27 mouse cellular contexts compared by ENCODE assay signal in the genomic region with DNA sequence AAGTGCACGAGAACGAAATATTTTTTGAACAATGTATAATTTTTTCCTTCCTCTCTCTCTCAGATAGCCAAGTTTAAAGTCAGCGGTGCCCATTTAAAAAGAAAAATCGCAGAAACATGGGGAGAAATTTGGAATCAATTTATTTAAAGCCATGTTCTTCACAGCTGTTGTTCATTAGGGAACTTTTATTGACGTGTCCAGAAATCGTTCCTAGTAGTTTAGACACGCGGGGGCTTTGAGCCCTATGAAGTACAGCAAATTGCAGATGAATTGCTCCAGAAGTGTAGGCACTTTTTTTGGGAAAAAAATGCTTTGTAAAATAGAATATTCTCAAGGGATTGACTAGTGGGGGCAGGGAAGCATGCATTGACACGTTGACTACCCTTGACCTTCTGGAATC.
DNase-seq lines count a peak whose midpoint lies in the region; ATAC-seq and TF ChIP-seq lines count a peak whose summit lies in the region.
"Had no signal": no experiment of that assay in that cellular context is flagged by ENCODE, and none has a peak within 500 bp of the region (broad histone marks: within the 10 kb centered on the region; RNA-seq: fewer than 3 reads in every experiment).

No protein-coding gene starts in this region.

- peak overlapping the region; percentile 73 for H3K27ac ChIP-seq in embryonic fibroblast, embryonic 13.5 days (ENCODE audit: insufficient read depth, low read length)
- H3K27ac ChIP-seq in limb, embryonic 12.5 days: 0 out of 2 replicates have a peak overlapping the region, but pooled peaks have one; percentile 31
- no peak overlapping the region for H3K27ac ChIP-seq in neural tube, embryonic 15.5 days (replicated peaks)
- H3K27ac ChIP-seq: forebrain, embryonic 12.5 days; hindbrain, embryonic 12.5 days; left cerebral cortex, adult 2 months; liver, embryonic 12.5 days; macrophage had no signal

- no peak overlapping the region for H3K4me3 ChIP-seq in embryonic fibroblast, embryonic 13.5 days (ENCODE audit: insufficient read depth, low read length)
- H3K4me3 ChIP-seq in limb, embryonic 12.5 days (replicated peaks): no peak overlapping the region
- no peak overlapping the region for H3K4me3 ChIP-seq in neural tube, embryonic 15.5 days (replicated peaks)
- H3K4me3 ChIP-seq: forebrain, embryonic 12.5 days; hindbrain, embryonic 12.5 days; left cerebral cortex, adult 2 months; liver, embryonic 12.5 days had no signal

- no peak for TF ChIP-seq POLR2A in embryonic fibroblast, embryonic 13.5 days (IDR thresholded peaks at IDR 0.05; ENCODE audit: low read depth, low read length)

- DNase-seq in embryo, embryonic 10 days (ENCODE audit: low spot score): peak; percentile 9
- no peak for DNase-seq in embryo, embryonic 9.5 days (ENCODE audit: extremely low spot score)
- DNase-seq in embryo, embryonic 10.5 days (ENCODE audit: low spot score): peak; percentile 43
- DNase-seq in adipocyte (ENCODE audit: low spot score): no peak
- DNase-seq in ovary, adult 18-20 months (ENCODE audit: low spot score): no peak
- DNase-seq: adrenal gland, adult 8-10 months; cerebellum, adult 2 months; cerebellum, postnatal 25 days; forebrain, postnatal 0 days; gastrocnemius, postnatal 10 days; kidney, postnatal 25 days; lung, adult 18-20 months; right cerebral cortex, postnatal 4 days; thymus, postnatal 14 days had no signal

- H3K4me1 ChIP-seq in embryonic fibroblast, embryonic 13.5 days (ENCODE audit: control insufficient read depth, insufficient read depth, low read length): 0 out of 2 replicates have a peak, but pooled peaks cover 4% of the 10 kb centered on the region
- peaks cover 19% of the 10 kb centered on the region for H3K4me1 ChIP-seq in limb, embryonic 12.5 days (replicated peaks)
- no peaks in the 10 kb centered on the region for H3K4me1 ChIP-seq in neural tube, embryonic 15.5 days
- H3K4me1 ChIP-seq: forebrain, embryonic 12.5 days; hindbrain, embryonic 12.5 days; liver, embryonic 12.5 days had no signal

- H3K4me2 ChIP-seq in limb, embryonic 12.5 days: no peak overlapping the region
- H3K4me2 ChIP-seq in neural tube, embryonic 15.5 days: no peak overlapping the region
- H3K4me2 ChIP-seq: forebrain, embryonic 12.5 days; hindbrain, embryonic 12.5 days; liver, embryonic 12.5 days had no signal

- ATAC-seq in limb, embryonic 12.5 days (ENCODE audit: insufficient number of reproducible peaks, insufficient read depth, low FRiP score, low TSS enrichment, low read depth): no peak
- no peak for ATAC-seq in neural tube, embryonic 15.5 days (ENCODE audit: low FRiP score)
- ATAC-seq: activated CD4-positive, CD25-positive, alpha-beta regulatory T cell, adult 4 months; forebrain, postnatal 0 days; intestine, postnatal 0 days; liver, embryonic 12.5 days; lung, postnatal 0 days; midbrain, embryonic 16.5 days had no signal

- TF ChIP-seq CTCF in embryonic fibroblast, embryonic 13.5 days (IDR thresholded peaks at IDR 0.05; ENCODE audit: borderline replicate concordance, insufficient read depth, low read length): no peak

- no peaks in the 10 kb centered on the region for H3K36me3 ChIP-seq in limb, embryonic 12.5 days
- no peaks in the 10 kb centered on the region for H3K36me3 ChIP-seq in neural tube, embryonic 15.5 days
- H3K36me3 ChIP-seq: forebrain, embryonic 12.5 days; hindbrain, embryonic 12.5 days; liver, embryonic 12.5 days had no signal

- WGBS in limb, embryonic 12.5 days: 14% methylated on average over 9 of the region's 9 CpGs
- 90% methylated on average over 9 of the region's 9 CpGs for WGBS in neural tube, embryonic 15.5 days

- H3K9ac ChIP-seq in limb, embryonic 12.5 days (replicated peaks): no peak overlapping the region
- H3K9ac ChIP-seq in neural tube, embryonic 15.5 days (replicated peaks): no peak overlapping the region
- H3K9ac ChIP-seq: forebrain, embryonic 12.5 days; forebrain, postnatal 0 days; hindbrain, embryonic 12.5 days; liver, embryonic 12.5 days had no signal

- H3K9me3 ChIP-seq in limb, embryonic 12.5 days: no peaks in the 10 kb centered on the region
- H3K9me3 ChIP-seq in neural tube, embryonic 15.5 days (replicated peaks): no peaks in the 10 kb centered on the region
- H3K9me3 ChIP-seq: forebrain, embryonic 12.5 days; hindbrain, embryonic 12.5 days; liver, embryonic 12.5 days had no signal

- H3K27me3 ChIP-seq in limb, embryonic 12.5 days: no peaks in the 10 kb centered on the region
- no peaks in the 10 kb centered on the region for H3K27me3 ChIP-seq in neural tube, embryonic 15.5 days (replicated peaks)
- H3K27me3 ChIP-seq: CH12.LX; forebrain, embryonic 12.5 days; hindbrain, embryonic 12.5 days; liver, embryonic 12.5 days had no signal

Comparison
In these comparisons a context has a peak if more than half of its experiments do, and no peak if none do; other contexts are left out.
1. DNase-seq: peak in embryo, embryonic 10 days (single experiment) and embryo, embryonic 10.5 days (single experiment); none in embryo, embryonic 9.5 days (single experiment), adipocyte (single experiment) and ovary, adult 18-20 months (single experiment).